Mouse (Mus musculus): ENCODE data around the gene Stx6. TPM values are rescaled to one million over a fixed set of nuclear protein-coding genes. Genes with fewer than 3 reads are reported as not detected.

The Stx6 gene
- polyA plus RNA-seq, 1 experiment from 2014 or later = 69.7 TPM

- 64% methylated on average over 15 of the region's 15 CpGs for WGBS
- Histone ChIP-seq H3K27ac (replicated peaks; ENCODE audit: low read depth, low read length) (0 out of 2 replicates have a peak overlapping the region, but pooled peaks have one; percentile 21), H3K27me3 (replicated peaks; ENCODE audit: control insufficient read depth, insufficient read depth, low read length) (no peaks in the 10 kb centered on the region), H3K9ac (ENCODE audit: low read depth, low read length) (no peak overlapping the region), H3K9me3 (ENCODE audit: control insufficient read depth, low read length) (no peaks in the 10 kb centered on the region), H3K4me2 (ENCODE audit: low read depth, low read length) (no peak overlapping the region), H3K4me1 (ENCODE audit: control insufficient read depth, insufficient read depth, low read length) (no peaks in the 10 kb centered on the region), H3K4me3 (ENCODE audit: low read depth, low read length) (no peak overlapping the region), H3K36me3 (ENCODE audit: control insufficient read depth, insufficient read depth, low read length) (peaks cover 73% of the 10 kb centered on the region)
- DNase-seq (ENCODE audit: low spot score) (no peak), ATAC-seq (ENCODE audit: low read depth) (no peak)
Observed at GRCm38 (mm10) chr1:155192805-155193368, 34.4 kb downstream of the Stx6 start.

- Histone ChIP-seq H3K27ac (replicated peaks; ENCODE audit: low read depth, low read length) (no peak overlapping the region), H3K36me3 (ENCODE audit: control insufficient read depth, insufficient read depth, low read length) (peaks cover 54% of the 10 kb centered on the region), H3K4me1 (ENCODE audit: control insufficient read depth, insufficient read depth, low read length) (no peaks in the 10 kb centered on the region), H3K27me3 (replicated peaks; ENCODE audit: control insufficient read depth, insufficient read depth, low read length) (no peaks in the 10 kb centered on the region), H3K9ac (ENCODE audit: low read depth, low read length) (no peak overlapping the region), H3K4me2 (ENCODE audit: low read depth, low read length) (no peak overlapping the region), H3K4me3 (ENCODE audit: low read depth, low read length) (no peak overlapping the region), H3K9me3 (ENCODE audit: control insufficient read depth, low read length) (no peaks in the 10 kb centered on the region)
- DNase-seq (ENCODE audit: low spot score) (no peak), ATAC-seq (ENCODE audit: low read depth) (no peak)
- 79% methylated on average over 4 of the region's 4 CpGs for WGBS
Observed at GRCm38 (mm10) chr1:155196691-155197090, 38.2 kb downstream of the Stx6 start.

- no peak overlapping the region for H3K4me2 ChIP-seq (ENCODE audit: low read depth, low read length)
- H3K36me3 ChIP-seq (ENCODE audit: control insufficient read depth, insufficient read depth, low read length) = peaks cover 41% of the 10 kb centered on the region
- no peaks in the 10 kb centered on the region for H3K4me1 ChIP-seq (ENCODE audit: control insufficient read depth, insufficient read depth, low read length)
- H3K27me3 ChIP-seq (replicated peaks; ENCODE audit: control insufficient read depth, insufficient read depth, low read length) = no peaks in the 10 kb centered on the region
- H3K27ac ChIP-seq (replicated peaks; ENCODE audit: low read depth, low read length) = no peak overlapping the region
- no peaks in the 10 kb centered on the region for H3K9me3 ChIP-seq (ENCODE audit: control insufficient read depth, low read length)
- DNase-seq (ENCODE audit: low spot score) (no peak), ATAC-seq (ENCODE audit: low read depth) (no peak)
- H3K4me3 ChIP-seq (ENCODE audit: low read depth, low read length) = no peak overlapping the region
- H3K9ac ChIP-seq (ENCODE audit: low read depth, low read length) = no peak overlapping the region
- 63% methylated on average over 6 of the region's 6 CpGs for whole genome bisulfite sequencing
Observed at GRCm38 (mm10) chr1:155199522-155199921, 41.0 kb downstream of the Stx6 start.

GRCm38 (mm10) chr1:155200967-155201366, 42.5 kb downstream of the Stx6 start:
- no peaks in the 10 kb centered on the region for H3K27me3 ChIP-seq (replicated peaks; ENCODE audit: control insufficient read depth, insufficient read depth, low read length)
- ATAC-seq (ENCODE audit: low read depth) = no peak
- no peak overlapping the region for H3K4me3 ChIP-seq (ENCODE audit: low read depth, low read length)
- H3K9me3 ChIP-seq (ENCODE audit: control insufficient read depth, low read length) = no peaks in the 10 kb centered on the region
- H3K4me2 ChIP-seq (ENCODE audit: low read depth, low read length) = no peak overlapping the region
- H3K36me3 ChIP-seq (ENCODE audit: control insufficient read depth, insufficient read depth, low read length) = peaks cover 30% of the 10 kb centered on the region
- DNase-seq (ENCODE audit: low spot score) = no peak
- peaks cover 10% of the 10 kb centered on the region; the same call in 1 of the 2 replicates for H3K4me1 ChIP-seq (ENCODE audit: control insufficient read depth, insufficient read depth, low read length)
- no peak overlapping the region for H3K27ac ChIP-seq (replicated peaks; ENCODE audit: low read depth, low read length)
- 49% methylated on average over 2 of the region's 2 CpGs for WGBS
- no peak overlapping the region for H3K9ac ChIP-seq (ENCODE audit: low read depth, low read length)

GRCm38 (mm10) chr1:155201373-155201879, 42.9 kb downstream of the Stx6 start:
- Histone ChIP-seq H3K4me3 (ENCODE audit: low read depth, low read length) (no peak overlapping the region), H3K9me3 (ENCODE audit: control insufficient read depth, low read length) (no peaks in the 10 kb centered on the region), H3K4me2 (ENCODE audit: low read depth, low read length) (no peak overlapping the region), H3K9ac (ENCODE audit: low read depth, low read length) (no peak overlapping the region), H3K27ac (replicated peaks; ENCODE audit: low read depth, low read length) (no peak overlapping the region), H3K36me3 (ENCODE audit: control insufficient read depth, insufficient read depth, low read length) (peaks cover 30% of the 10 kb centered on the region), H3K27me3 (replicated peaks; ENCODE audit: control insufficient read depth, insufficient read depth, low read length) (no peaks in the 10 kb centered on the region), H3K4me1 (ENCODE audit: control insufficient read depth, insufficient read depth, low read length) (peaks cover 14% of the 10 kb centered on the region; the same call in 1 of the 2 replicates)
- peak; percentile 14; the same call in 1 of the 2 replicates for ATAC-seq (ENCODE audit: low read depth)
- no peak for DNase-seq (ENCODE audit: low spot score)
- whole genome bisulfite sequencing = 67% methylated on average over 4 of the region's 4 CpGs

GRCm38 (mm10) chr1:155201914-155202313, 43.4 kb downstream of the Stx6 start:
- H3K4me3 ChIP-seq (ENCODE audit: low read depth, low read length) = no peak overlapping the region
- no peak overlapping the region for H3K27ac ChIP-seq (replicated peaks; ENCODE audit: low read depth, low read length)
- H3K36me3 ChIP-seq (ENCODE audit: control insufficient read depth, insufficient read depth, low read length) = peaks cover 30% of the 10 kb centered on the region
- 81% methylated on average over 17 of the region's 17 CpGs for WGBS
- no peak overlapping the region for H3K9ac ChIP-seq (ENCODE audit: low read depth, low read length)
- DNase-seq (ENCODE audit: low spot score) (no peak), ATAC-seq (ENCODE audit: low read depth) (0 out of 2 replicates have a peak, but pooled peaks have one; percentile 1)
- no peaks in the 10 kb centered on the region for H3K9me3 ChIP-seq (ENCODE audit: control insufficient read depth, low read length)
- H3K4me2 ChIP-seq (ENCODE audit: low read depth, low read length) = no peak overlapping the region
- H3K4me1 ChIP-seq (ENCODE audit: control insufficient read depth, insufficient read depth, low read length) = peaks cover 14% of the 10 kb centered on the region; the same call in 1 of the 2 replicates
- no peaks in the 10 kb centered on the region for H3K27me3 ChIP-seq (replicated peaks; ENCODE audit: control insufficient read depth, insufficient read depth, low read length)

- 63% methylated on average over 5 of the region's 5 CpGs for WGBS
- H3K4me3 ChIP-seq (ENCODE audit: low read depth, low read length) = no peak overlapping the region
- peaks cover 14% of the 10 kb centered on the region; the same call in 1 of the 2 replicates for H3K4me1 ChIP-seq (ENCODE audit: control insufficient read depth, insufficient read depth, low read length)
- DNase-seq (ENCODE audit: low spot score) (no peak), ATAC-seq (ENCODE audit: low read depth) (no peak)
- H3K4me2 ChIP-seq (ENCODE audit: low read depth, low read length) = no peak overlapping the region
- no peak overlapping the region for H3K27ac ChIP-seq (replicated peaks; ENCODE audit: low read depth, low read length)
- no peaks in the 10 kb centered on the region for H3K9me3 ChIP-seq (ENCODE audit: control insufficient read depth, low read length)
- H3K27me3 ChIP-seq (replicated peaks; ENCODE audit: control insufficient read depth, insufficient read depth, low read length) = no peaks in the 10 kb centered on the region
- H3K36me3 ChIP-seq (ENCODE audit: control insufficient read depth, insufficient read depth, low read length) = peaks cover 26% of the 10 kb centered on the region
- no peak overlapping the region for H3K9ac ChIP-seq (ENCODE audit: low read depth, low read length)
Observed at GRCm38 (mm10) chr1:155202472-155202871, 44.0 kb downstream of the Stx6 start.

- 65% methylated on average over 7 of the region's 7 CpGs for WGBS
- no peak for DNase-seq (ENCODE audit: low spot score)
- H3K4me1 ChIP-seq (ENCODE audit: control insufficient read depth, insufficient read depth, low read length) = peaks cover 14% of the 10 kb centered on the region; the same call in 1 of the 2 replicates
- H3K9ac ChIP-seq (ENCODE audit: low read depth, low read length) = no peak overlapping the region
- no peak overlapping the region for H3K4me2 ChIP-seq (ENCODE audit: low read depth, low read length)
- 0 out of 2 replicates have a peak overlapping the region, but pooled peaks have one; percentile 39 for H3K27ac ChIP-seq (replicated peaks; ENCODE audit: low read depth, low read length)
- H3K36me3 ChIP-seq (ENCODE audit: control insufficient read depth, insufficient read depth, low read length) = peaks cover 26% of the 10 kb centered on the region
- ATAC-seq (ENCODE audit: low read depth) = no peak
- H3K4me3 ChIP-seq (ENCODE audit: low read depth, low read length) = no peak overlapping the region
- no peaks in the 10 kb centered on the region for H3K27me3 ChIP-seq (replicated peaks; ENCODE audit: control insufficient read depth, insufficient read depth, low read length)
- no peaks in the 10 kb centered on the region for H3K9me3 ChIP-seq (ENCODE audit: control insufficient read depth, low read length)
Observed at GRCm38 (mm10) chr1:155203101-155203500, 44.6 kb downstream of the Stx6 start.

- ATAC-seq (ENCODE audit: low read depth) (no peak), DNase-seq (ENCODE audit: low spot score) (no peak)
- H3K4me1 ChIP-seq (ENCODE audit: control insufficient read depth, insufficient read depth, low read length) = peaks cover 14% of the 10 kb centered on the region; the same call in 1 of the 2 replicates
- H3K36me3 ChIP-seq (ENCODE audit: control insufficient read depth, insufficient read depth, low read length) = peaks cover 23% of the 10 kb centered on the region
- H3K4me2 ChIP-seq (ENCODE audit: low read depth, low read length) = no peak overlapping the region
- H3K9me3 ChIP-seq (ENCODE audit: control insufficient read depth, low read length) = no peaks in the 10 kb centered on the region
- no peak overlapping the region for H3K9ac ChIP-seq (ENCODE audit: low read depth, low read length)
- H3K27me3 ChIP-seq (replicated peaks; ENCODE audit: control insufficient read depth, insufficient read depth, low read length) = no peaks in the 10 kb centered on the region
- H3K4me3 ChIP-seq (ENCODE audit: low read depth, low read length) = no peak overlapping the region
- WGBS = 89% methylated on average over 12 of the region's 12 CpGs
- H3K27ac ChIP-seq (replicated peaks; ENCODE audit: low read depth, low read length) = peak overlapping the region; percentile 35; the same call in 1 of the 2 replicates
Observed at GRCm38 (mm10) chr1:155203954-155204353, 45.4 kb downstream of the Stx6 start.

All from embryonic facial prominence, embryonic 14.5 days (tissue).